Mouse (Mus musculus) mammary gland, adult 2 months (tissue): ENCODE measurements around the gene S1pr1. TPM values are rescaled to one million over a fixed set of nuclear protein-coding genes. Genes with fewer than 3 reads are reported as not detected.

Experiments
- polyA plus RNA-seq: library from polyadenylated mRNA; depleted of rRNA; stranded (reverse); fragments of >200 nt; gene quantifications from 2 replicates; pipeline ENCODE4 v1.2.3, GENCODE M21; 2012; ENCODE audit warnings: low replicate concordance; rRNA removed

The S1pr1 gene
- polyA plus RNA-seq: 130 and 134 TPM in 2 replicates

GRCm38 (mm10) chr3:115714671-115715651 is at the start of gene S1pr1:
Gene S1pr1 (minus strand): TSS chr3:115715072.

Other genes with a start within 250 kb of the S1pr1 start
- gene Dph5, start 172.8 kb upstream of the S1pr1 start, polyA plus RNA-seq: 4.2 and 7.7 TPM in 2 replicates